Mouse (Mus musculus): Measurements from ENCODE around the gene Col5a1.

DNA sequence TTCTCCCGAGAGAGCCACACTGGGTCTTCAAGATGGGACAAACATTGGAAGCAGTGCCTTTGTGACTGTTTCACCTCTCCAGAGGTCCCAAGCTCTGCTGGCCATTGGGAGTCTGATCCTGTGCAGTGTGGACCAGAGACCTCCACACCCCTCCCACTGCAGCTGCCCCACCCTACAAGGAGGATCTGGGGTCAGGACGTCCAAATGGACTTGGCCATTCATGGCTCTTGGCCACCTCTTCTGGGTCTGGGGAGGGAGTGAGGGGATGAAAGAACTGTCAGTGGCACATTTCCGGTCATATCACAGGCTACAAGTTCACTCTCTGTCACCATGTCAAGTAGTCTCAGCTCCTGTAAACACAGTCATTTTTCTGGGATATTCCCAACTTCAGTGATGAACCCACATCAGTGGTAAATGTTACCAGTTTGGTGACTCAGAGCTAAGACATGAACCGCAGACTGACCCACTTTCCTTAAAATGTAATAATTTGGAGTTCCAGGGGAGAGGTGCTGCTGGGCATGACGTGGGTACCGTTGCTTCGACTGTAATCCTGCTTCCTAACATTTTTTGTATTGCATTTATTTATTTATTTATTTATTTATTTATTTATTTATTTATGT lies 5.8 kb downstream of the Col5a1 start:
- TF ChIP-seq CTCF (IDR thresholded peaks at IDR 0.05; ENCODE audit: low read depth, low read length): no peak
- no peak for TF ChIP-seq GATA1 (IDR thresholded peaks at IDR 0.05; ENCODE audit: borderline replicate concordance, low read length)
- no peak for TF ChIP-seq GATA2 (IDR thresholded peaks at IDR 0.05; ENCODE audit: borderline replicate concordance, low read depth, low read length)
- TF ChIP-seq TAL1 (conservative IDR thresholded peaks at IDR 0.05; ENCODE audit: low read depth, low read length): no peak
